Mouse (Mus musculus) stomach, embryonic 15.5 days (tissue): ENCODE results near the gene Eppin. TPM values are rescaled to one million over a fixed set of nuclear protein-coding genes. Genes with fewer than 3 reads are reported as not detected.

Experiments
- ATAC-seq: fragments of 200-750 bp; cut with Nextera tagmentation; 2 replicates; pipeline ENCODE4 v1.8.0; 2017; ENCODE audit warnings: low read depth, moderate number of reproducible peaks, moderate TSS enrichment; ENCODE audit not compliant: insufficient read depth, low FRiP score
- H3K27ac ChIP-seq: fragments of 300-500 bp; sonication (generic); 2 replicates; pipeline ENCODE4 v1.5.1; 2015; ENCODE audit warnings: mild to moderate bottlenecking, inconsistent platforms
- H3K27me3 ChIP-seq: fragments of 300-500 bp; sonication (generic); replicated peaks from 2 replicates; pipeline ENCODE4 v1.6.1; 2015; ENCODE audit warnings: inconsistent platforms
- H3K36me3 ChIP-seq: fragments of 300-500 bp; sonication (generic); 2 replicates; pipeline ENCODE4 v1.6.1; 2015; ENCODE audit warnings: inconsistent platforms
- H3K4me1 ChIP-seq: fragments of 300-500 bp; sonication (generic); 2 replicates; pipeline ENCODE4 v1.6.1; 2015; ENCODE audit warnings: inconsistent platforms
- H3K4me2 ChIP-seq: fragments of 300-500 bp; sonication (generic); 2 replicates; pipeline ENCODE4 v1.6.1; 2015; ENCODE audit warnings: mild to moderate bottlenecking, inconsistent platforms
- H3K4me3 ChIP-seq: fragments of 300-500 bp; sonication (generic); replicated peaks from 2 replicates; pipeline ENCODE4 v1.5.1; 2015; ENCODE audit warnings: inconsistent platforms
- H3K9ac ChIP-seq: fragments of 300-500 bp; sonication (generic); 2 replicates; pipeline ENCODE4 v1.6.1; 2015; ENCODE audit warnings: inconsistent platforms
- H3K9me3 ChIP-seq: fragments of 300-500 bp; sonication (generic); 2 replicates; pipeline ENCODE4 v1.6.1; 2016; ENCODE audit warnings: inconsistent platforms
- WGBS: fragments of 180-500 bp; shearing (Covaris S2); methylation state at CpG from one replicate; pipeline ENCODE4 v1.1.7; 2015; 5-methylcytosine and 5-hydroxymethylcytosine counted together
- polyA plus RNA-seq: library from polyadenylated mRNA; unstranded; fragments of >200 nt; fragmentation: Nextera tagmentation; extraction: Ambion mirVana; gene quantifications from 2 replicates; pipeline ENCODE4 v1.2.1, GENCODE M21; 2015

The Eppin gene
- polyA plus RNA-seq, 1 experiment from 2014 or later = not detected

DNA sequence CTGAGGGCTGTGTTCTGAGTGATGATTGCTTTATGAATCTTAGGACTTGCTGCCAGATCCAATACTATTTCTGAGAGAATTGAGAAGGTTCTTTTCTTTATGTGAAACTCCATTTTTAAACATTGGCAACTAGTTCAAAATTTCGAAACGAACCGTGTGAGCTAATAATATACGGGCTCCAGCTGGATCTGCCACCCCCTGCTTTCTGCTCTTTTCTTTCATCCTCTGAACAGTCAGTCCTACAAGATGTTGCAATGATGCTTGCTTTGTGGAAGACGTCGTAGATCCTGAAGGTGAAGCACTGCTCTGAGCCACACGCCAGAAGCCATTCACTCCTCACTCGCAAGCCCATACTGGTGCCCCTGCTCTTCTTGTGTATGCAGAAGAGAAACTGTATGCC, 35.0 kb downstream of the Eppin start:
- Histone ChIP-seq H3K9ac (no peak overlapping the region), H3K4me1 (peaks cover 8% of the 10 kb centered on the region), H3K36me3 (no peaks in the 10 kb centered on the region), H3K9me3 (no peaks in the 10 kb centered on the region), H3K4me3 (no peak overlapping the region), H3K27me3 (no peaks in the 10 kb centered on the region), H3K27ac (peak overlapping the region; percentile 73), H3K4me2 (no peak overlapping the region)
- no peak for ATAC-seq
- 70% methylated on average over 8 of the region's 8 CpGs for WGBS

DNA sequence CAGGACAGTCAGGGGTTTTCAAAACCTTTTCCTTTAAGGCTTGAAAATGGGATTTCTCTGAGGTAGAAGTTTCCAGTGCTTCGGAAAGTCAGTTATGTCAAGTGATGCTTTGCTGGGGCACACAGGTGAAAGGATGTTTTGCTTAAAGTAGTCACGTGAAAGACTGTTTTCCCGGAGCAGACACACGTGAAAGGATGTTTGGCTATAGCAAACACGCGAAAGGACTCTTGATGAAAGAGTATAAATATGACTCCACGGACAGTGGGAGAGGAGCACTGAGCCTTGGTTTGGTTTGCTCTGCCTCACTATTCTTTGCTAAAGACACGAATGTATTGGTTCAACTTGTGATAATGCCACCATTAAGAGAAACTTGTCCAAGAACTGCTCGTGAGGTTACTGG, 41.9 kb downstream of the Eppin start:
- Histone ChIP-seq H3K27ac (no peak overlapping the region), H3K9me3 (no peaks in the 10 kb centered on the region), H3K4me3 (no peak overlapping the region), H3K36me3 (no peaks in the 10 kb centered on the region), H3K4me1 (no peaks in the 10 kb centered on the region), H3K4me2 (no peak overlapping the region), H3K27me3 (no peaks in the 10 kb centered on the region), H3K9ac (no peak overlapping the region)
- 76% methylated on average over 9 of the region's 9 CpGs for WGBS
- ATAC-seq = no peak

DNA sequence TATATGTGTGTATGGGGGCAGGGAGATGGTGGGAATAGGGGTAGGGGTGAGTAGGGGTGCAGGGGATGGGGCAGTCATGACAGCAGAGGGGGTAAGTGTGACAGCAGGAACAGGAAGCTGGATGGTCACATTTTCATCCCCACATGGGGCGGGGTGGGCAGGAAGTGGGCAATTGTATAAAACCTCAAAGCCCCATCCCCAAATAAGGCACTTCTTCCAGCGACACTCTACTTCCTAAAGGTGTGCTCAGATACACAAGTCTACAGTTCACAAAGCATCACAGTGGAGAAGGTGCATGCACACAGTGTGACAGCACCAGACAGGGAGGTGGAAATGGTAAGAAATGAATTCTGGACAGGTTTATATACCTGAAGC, 42.5 kb downstream of the Eppin start:
- ATAC-seq = no peak
- Histone ChIP-seq H3K4me2 (no peak overlapping the region), H3K27ac (no peak overlapping the region), H3K27me3 (no peaks in the 10 kb centered on the region), H3K4me3 (no peak overlapping the region), H3K4me1 (no peaks in the 10 kb centered on the region), H3K36me3 (no peaks in the 10 kb centered on the region), H3K9me3 (no peaks in the 10 kb centered on the region), H3K9ac (no peak overlapping the region)
- 87% methylated on average over 2 of the region's 2 CpGs for WGBS

DNA sequence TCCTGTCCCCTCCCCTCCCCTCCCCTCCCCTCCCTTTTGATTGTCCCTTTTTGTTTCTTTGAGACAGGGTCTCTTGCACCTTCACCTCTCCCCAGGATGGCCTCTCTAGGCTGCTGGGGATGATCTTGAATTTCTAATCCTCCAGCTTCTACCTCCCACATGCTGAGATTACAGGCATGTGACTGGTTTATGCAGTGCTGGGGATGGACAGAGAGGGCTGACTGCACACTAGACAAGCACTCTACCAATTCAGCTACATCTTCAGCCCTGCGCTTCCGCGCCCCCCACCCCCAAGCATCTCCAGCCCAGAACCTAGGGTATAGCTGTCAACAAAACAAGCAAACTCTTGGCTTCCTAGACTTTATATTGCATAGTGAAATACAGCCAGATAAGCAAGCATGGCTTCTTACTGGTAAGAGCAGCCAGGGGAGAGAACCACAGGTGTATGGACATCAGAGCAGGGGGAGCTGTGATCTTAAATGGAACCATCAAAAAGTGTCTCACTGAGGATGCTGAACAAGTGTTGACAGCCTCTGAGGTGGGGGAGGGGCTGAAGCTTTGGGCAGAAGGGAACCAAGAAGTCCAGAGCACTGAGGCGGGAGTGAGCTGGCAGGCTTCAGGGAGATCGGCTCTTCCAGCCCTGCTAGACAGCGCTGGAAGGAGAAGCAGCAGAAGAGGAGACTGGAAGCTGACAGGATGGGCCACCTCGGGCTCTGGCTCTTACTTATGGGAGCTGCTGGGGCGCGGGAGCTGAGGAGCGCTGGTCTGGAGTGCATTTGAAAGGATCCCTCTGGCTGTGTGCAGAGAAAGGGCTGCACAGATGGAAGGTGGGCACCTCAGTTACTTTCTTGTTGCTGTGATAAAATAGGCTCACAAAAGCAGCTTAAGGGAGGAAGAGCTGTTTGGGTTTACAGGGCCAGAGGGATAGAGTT, 43.2 kb downstream of the Eppin start:
- Histone ChIP-seq H3K9ac (no peak overlapping the region), H3K27ac (no peak overlapping the region), H3K4me2 (no peak overlapping the region), H3K27me3 (no peaks in the 10 kb centered on the region), H3K4me3 (no peak overlapping the region), H3K36me3 (no peaks in the 10 kb centered on the region), H3K9me3 (no peaks in the 10 kb centered on the region), H3K4me1 (0 out of 2 replicates have a peak, but pooled peaks cover 2% of the 10 kb centered on the region)
- no peak for ATAC-seq
- WGBS = 38% methylated on average over 10 of the region's 10 CpGs

DNA sequence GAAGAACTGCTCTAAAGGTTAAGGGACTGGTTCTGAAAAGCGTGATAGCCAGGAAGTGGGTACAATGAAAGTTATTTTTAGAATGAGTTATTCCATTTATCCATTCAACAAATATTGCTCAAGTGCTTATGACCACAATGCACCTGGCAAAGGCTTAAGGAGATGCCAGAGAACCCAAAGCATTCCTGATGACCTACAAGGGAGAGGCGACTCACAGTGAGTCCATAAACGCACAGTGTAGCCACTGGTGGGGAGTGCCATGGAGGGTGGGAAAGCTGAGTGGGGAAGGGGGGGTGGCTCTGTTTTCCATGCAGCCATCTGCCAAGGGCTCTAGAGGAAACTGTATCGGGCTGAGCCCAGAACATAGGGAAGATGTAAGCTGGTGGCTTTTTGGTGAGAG, 44.1 kb downstream of the Eppin start:
- no peak overlapping the region for H3K27ac ChIP-seq

DNA sequence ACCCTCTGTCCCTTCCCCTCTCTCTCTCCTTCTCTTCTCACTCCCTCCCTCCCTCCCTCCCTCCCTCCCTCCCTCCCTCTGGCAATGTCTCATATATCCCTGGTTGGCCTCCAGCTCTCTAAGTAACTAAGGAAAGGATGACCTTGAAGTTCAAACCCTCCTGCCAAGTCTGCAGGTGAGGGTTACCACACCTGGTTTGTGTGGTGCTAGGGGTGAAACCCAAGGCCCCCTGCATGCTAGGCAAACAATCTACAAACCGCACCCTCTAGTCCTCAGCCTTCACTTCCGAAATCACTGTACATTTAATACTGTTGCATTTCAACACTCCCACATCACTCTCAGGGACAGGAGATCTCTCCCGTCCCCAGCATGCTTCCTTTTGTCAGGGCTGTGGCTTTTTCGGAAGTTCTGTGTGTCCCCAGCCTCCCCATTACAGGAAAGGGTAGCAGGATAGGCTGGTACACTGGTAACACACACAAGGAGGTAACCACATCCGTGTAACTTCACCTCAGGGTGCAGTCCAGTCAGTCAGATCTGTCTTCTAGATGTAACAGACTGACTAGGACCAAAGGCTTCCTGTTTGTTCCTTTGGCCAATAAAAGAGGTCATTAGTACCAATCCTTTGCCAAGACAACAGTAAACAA, 48.8 kb downstream of the Eppin start:
- H3K36me3 ChIP-seq = no peaks in the 10 kb centered on the region
- 42% methylated on average over 5 of the region's 5 CpGs for WGBS
- H3K9ac ChIP-seq = no peak overlapping the region
- peak; percentile 45; the same call in 1 of the 2 replicates for ATAC-seq
- H3K27me3 ChIP-seq = no peaks in the 10 kb centered on the region
- no peak overlapping the region for H3K27ac ChIP-seq
- no peaks in the 10 kb centered on the region for H3K9me3 ChIP-seq
- H3K4me1 ChIP-seq = peaks cover 26% of the 10 kb centered on the region
- no peak overlapping the region for H3K4me2 ChIP-seq
- no peak overlapping the region for H3K4me3 ChIP-seq

More for the DNA sequence above, 44.1 kb downstream of the Eppin start:
- H3K27me3 ChIP-seq = no peaks in the 10 kb centered on the region
- 45% methylated on average over 4 of the region's 4 CpGs for WGBS
- no peak for ATAC-seq
- no peaks in the 10 kb centered on the region for H3K9me3 ChIP-seq
- H3K4me2 ChIP-seq = no peak overlapping the region
- H3K4me1 ChIP-seq = 0 out of 2 replicates have a peak, but pooled peaks cover 6% of the 10 kb centered on the region
- no peak overlapping the region for H3K4me3 ChIP-seq
- H3K9ac ChIP-seq = no peak overlapping the region
- no peaks in the 10 kb centered on the region for H3K36me3 ChIP-seq

DNA sequence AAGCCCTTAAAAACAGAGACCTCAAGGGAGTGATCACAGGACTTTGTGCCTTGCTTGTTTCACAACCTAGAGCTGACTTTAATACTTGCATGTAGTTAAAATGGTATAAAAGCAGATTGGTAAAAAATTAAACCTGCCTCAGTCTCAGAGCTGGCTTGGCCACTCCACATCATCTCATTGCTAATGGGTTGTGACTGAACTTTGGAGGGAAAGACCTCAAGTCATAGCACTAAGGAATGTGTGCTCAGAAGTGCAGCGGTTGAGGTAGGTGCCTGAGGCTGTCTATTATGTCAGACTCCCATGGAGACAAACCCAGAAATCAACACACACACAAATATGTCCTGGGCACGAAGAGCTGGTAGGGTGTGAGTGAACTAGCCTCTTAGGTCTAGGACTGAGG, 49.6 kb downstream of the Eppin start:
- ATAC-seq = no peak
- Histone ChIP-seq H3K27me3 (no peaks in the 10 kb centered on the region), H3K4me2 (no peak overlapping the region), H3K4me3 (no peak overlapping the region), H3K36me3 (no peaks in the 10 kb centered on the region), H3K4me1 (peaks cover 26% of the 10 kb centered on the region), H3K27ac (no peak overlapping the region; the same call in 1 of the 2 replicates), H3K9ac (no peak overlapping the region; the same call in 1 of the 2 replicates), H3K9me3 (no peaks in the 10 kb centered on the region)
- WGBS = 67% methylated on average over 2 of the region's 2 CpGs

DNA sequence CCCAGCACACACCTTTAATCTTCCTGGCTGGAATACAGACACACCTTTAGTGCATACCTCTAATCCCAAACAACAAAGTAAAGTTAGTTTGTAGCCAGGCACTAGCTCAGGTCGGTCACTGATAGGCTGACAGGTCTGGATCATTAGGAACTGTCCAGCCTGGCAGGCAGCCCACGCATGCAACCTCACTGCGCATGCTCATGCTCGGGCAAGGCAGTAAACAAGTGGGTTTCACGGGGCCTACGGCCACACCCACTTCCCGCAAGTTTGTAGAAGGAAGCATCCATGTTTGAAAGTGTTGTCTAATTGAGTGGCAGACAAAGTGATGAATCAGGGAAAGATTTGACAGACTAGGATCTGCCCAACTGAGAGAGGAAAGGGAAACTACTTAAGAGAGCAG, 50.8 kb downstream of the Eppin start:
- no peaks in the 10 kb centered on the region for H3K27me3 ChIP-seq
- H3K4me2 ChIP-seq = no peak overlapping the region
- H3K9ac ChIP-seq = no peak overlapping the region
- H3K9me3 ChIP-seq = no peaks in the 10 kb centered on the region
- no peak overlapping the region for H3K4me3 ChIP-seq
- WGBS = 75% methylated on average over 7 of the region's 7 CpGs
- no peak for ATAC-seq
- no peaks in the 10 kb centered on the region for H3K36me3 ChIP-seq
- H3K27ac ChIP-seq = 0 out of 2 replicates have a peak overlapping the region, but pooled peaks have one; percentile 31
- H3K4me1 ChIP-seq = peaks cover 26% of the 10 kb centered on the region

DNA sequence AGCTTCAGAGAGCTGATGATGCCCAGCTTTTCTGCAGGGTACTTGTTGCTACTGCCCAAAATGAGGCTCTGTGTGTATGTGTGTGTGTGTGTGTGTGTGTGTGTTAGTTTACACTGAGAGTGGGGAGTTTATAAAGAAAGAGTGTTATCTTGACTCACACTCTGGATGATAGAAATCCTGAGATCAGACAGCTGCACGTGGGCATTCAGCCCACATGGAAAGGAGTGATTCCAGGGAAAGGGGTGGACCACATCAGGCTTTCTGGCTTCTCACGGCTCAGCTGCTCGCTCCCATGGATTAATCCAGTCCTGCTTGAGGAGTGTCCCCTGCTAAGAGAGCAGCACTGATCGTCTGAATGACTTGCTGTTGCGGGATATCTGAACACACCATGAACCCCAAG, 51.3 kb downstream of the Eppin start:
- no peak overlapping the region for H3K9ac ChIP-seq
- 49% methylated on average over 5 of the region's 5 CpGs for WGBS
- H3K4me2 ChIP-seq = no peak overlapping the region
- peak overlapping the region; percentile 86; the same call in 1 of the 2 replicates for H3K27ac ChIP-seq
- H3K27me3 ChIP-seq = no peaks in the 10 kb centered on the region
- no peak for ATAC-seq
- no peaks in the 10 kb centered on the region for H3K9me3 ChIP-seq
- H3K36me3 ChIP-seq = no peaks in the 10 kb centered on the region
- H3K4me1 ChIP-seq = peaks cover 26% of the 10 kb centered on the region
- no peak overlapping the region for H3K4me3 ChIP-seq

DNA sequence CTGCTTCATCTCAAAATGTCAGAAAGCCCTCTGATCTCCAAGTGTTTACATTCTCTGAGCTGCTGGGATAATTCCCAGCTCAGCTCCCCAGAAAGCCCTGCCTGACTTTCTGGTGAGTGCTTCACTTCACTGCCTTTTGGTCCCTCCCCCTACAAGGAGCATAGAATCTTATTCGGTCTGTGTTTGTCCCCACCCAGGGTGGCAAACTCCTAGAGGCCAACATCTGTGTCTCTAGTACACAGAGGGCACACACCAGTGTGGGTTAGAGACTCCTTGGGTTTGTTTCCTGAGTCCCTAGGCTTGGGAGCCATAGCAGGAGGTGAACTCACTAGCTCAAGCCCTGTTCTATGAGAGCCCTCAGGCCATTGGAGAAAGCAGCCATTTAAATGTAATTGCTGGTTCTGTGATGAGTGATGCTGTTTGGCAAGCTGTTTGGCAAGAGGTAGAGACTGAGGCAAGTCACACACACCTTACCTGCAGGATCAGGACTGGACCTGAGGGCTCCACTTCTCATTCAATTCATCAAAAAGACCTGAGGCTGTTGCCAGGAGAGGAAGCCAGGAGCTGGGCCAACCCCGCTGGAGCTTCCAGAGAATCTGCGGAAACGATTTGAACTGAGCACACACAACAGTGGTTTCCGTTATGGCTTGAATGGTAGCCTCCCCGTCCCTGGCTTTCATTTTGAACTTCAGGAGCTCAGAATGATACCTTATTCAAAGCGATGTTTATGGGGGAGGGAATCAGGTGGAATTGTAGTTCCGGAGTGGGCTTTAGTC, 52.6 kb downstream of the Eppin start:
- ATAC-seq = peak; percentile 37; the same call in 1 of the 2 replicates
- H3K9ac ChIP-seq = no peak overlapping the region
- WGBS = 27% methylated on average over 8 of the region's 8 CpGs
- H3K4me1 ChIP-seq = peaks cover 26% of the 10 kb centered on the region
- no peaks in the 10 kb centered on the region for H3K36me3 ChIP-seq
- H3K4me3 ChIP-seq = no peak overlapping the region
- peak overlapping the region; percentile 86 for H3K27ac ChIP-seq
- H3K4me2 ChIP-seq = peak overlapping the region; percentile 8; the same call in 1 of the 2 replicates
- no peaks in the 10 kb centered on the region for H3K9me3 ChIP-seq
- H3K27me3 ChIP-seq = no peaks in the 10 kb centered on the region
